Mouse (Mus musculus) monocyte, adult 5-6 weeks (primary cell): ENCODE measurements at regions not wholly inside any gene's neighbourhood (a gene's known extent, or its start where the extent isn't known, plus 50 kb on each side); places are given as distances from the start of the nearest gene placed in this dataset.
"Not testable (repeated sequence)": the region's sequence is repeated elsewhere in the genome, so short reads cannot be mapped to it uniquely, and the experiment has no call there.

ENCODE experiments used
- ATAC-seq: fragments of 153-309, 156-312 bp; replicated peaks from 2 replicates; pipeline ENCODE4 v1.8.0; 2017; ENCODE audit warnings: mild to moderate bottlenecking; ENCODE audit not compliant: low TSS enrichment, insufficient number of reproducible peaks, severe bottlenecking, poor library complexity, low FRiP score

- peak; percentile 43; the same call in 1 of the 2 replicates for ATAC-seq
Measured at GRCm38 (mm10) chr13:35512029-35512507, 147.6 kb upstream of the Cdyl start.

GRCm38 (mm10) chr13:35513120-35513519, 146.5 kb upstream of the Cdyl start:
- no peak for ATAC-seq

DNA sequence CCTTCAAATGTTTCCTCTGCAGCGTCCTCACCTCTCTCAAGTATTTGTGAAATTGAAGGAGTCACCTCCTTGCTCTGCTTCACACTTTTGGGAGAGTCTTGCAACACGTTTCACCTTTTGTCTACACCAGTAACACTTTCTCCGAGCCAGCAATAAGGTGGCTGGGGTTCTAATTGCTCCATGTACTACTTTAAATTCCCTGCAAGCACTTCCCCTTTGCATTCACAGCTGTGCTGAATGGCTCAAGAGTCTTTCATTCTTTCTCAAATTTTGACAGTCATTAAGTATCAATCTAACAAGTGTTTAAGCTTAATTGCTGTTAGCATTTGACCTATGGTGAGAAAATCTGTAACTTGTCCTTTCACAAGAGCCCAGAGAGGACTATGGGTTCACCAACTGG, 144.3 kb upstream of the Cdyl start:
- no peak for ATAC-seq

DNA sequence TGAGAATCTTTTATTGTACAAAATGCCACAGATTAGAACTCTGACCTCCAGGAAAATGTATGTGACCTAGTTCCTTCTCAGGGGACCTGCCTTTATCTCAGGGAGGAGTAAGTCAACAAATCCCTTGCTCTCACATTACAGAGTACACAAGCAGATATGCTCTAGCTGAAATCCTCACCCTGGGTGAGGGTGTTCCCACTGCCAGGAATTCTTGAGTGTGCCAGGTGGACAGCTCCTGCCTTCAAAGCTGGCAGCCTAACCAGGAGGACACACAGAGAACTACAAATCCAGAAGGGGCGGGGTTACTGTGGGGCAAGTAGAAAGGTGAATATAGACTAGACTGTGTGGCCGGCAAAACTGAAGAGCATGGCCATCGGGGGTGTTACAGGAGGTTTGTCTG, 141.9 kb upstream of the Cdyl start:
- ATAC-seq, result no peak

- ATAC-seq, result no peak
Measured at GRCm38 (mm10) chr13:35522272-35522671, 137.4 kb upstream of the Cdyl start.

DNA sequence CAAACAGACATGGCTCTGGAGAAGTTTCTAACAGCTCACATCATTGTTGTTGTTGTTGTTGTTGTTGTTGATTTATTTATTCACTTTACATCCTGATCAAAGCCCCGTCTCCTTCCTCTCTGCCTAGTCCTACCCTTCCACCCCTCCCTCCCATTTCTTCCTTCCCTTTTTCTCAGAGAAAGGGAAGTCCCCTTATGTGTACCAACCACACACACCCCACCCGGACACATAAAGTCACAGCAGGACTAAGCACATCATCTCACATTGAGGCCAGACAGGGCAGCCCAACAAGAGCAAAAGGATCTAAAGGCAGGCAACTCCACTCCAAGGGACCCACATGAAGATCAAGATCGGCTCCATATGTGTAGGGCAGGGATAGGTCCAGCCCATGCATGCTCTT, 130.1 kb upstream of the Cdyl start:
- ATAC-seq, result peak; percentile 89

DNA sequence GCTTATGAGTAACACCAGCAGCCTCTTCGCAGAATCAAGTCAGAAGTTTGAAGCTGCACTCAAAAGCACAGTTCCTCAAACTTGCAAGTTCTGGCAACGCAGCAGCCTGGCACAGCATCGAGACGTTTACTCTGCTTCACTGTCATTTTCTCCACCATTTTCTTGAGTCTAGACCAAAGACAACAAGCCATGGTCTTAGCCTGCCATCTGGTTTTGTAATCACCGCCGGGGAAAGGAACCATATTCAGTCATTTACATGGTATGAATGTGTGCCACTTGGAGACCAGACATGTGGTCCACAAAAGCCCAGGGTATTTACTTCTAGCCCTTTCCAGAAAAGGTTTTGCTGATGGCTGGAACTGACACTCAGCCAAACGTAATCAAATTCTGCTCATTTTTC, 122.5 kb upstream of the Cdyl start:
- no peak for ATAC-seq

DNA sequence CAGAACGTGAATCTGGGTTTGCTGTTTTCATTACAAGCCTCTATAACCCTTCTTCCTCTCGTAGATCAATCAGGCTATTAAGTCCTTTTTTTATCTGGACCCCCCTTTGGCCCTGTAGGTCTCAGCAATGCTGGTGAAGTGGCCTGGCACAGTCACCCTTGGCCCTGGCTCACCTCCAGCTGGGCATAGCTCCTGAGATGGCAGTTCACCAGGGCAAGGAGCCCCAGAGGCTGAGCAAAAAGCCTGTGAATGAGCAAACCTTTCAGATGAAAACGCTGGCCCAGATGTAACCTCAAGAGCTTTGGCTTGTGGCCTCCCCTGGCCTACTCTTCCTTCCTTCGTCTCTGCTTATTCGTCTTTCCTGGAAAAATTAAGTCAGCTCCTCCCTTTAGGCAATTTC, 121.7 kb upstream of the Cdyl start:
- no peak for ATAC-seq

DNA sequence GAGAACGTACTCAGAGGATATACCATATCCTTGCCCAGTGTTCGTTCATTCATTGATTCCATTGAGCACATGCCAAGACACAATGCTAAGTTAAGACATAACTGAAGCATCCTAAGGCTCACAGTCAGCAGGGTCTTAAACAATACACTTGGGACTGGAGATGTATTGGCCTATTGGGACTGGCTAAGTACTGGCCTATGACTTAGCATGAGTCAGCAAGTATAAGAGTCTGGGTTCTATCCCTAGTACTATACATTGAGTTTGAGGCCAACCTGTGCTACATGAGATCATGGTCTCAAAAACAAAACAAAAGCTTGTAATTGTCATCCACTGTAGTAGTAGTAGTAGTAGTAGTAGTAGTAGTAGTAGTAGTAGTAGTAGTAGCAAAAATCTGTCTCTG, 119.2 kb upstream of the Cdyl start:
- ATAC-seq, result no peak

DNA sequence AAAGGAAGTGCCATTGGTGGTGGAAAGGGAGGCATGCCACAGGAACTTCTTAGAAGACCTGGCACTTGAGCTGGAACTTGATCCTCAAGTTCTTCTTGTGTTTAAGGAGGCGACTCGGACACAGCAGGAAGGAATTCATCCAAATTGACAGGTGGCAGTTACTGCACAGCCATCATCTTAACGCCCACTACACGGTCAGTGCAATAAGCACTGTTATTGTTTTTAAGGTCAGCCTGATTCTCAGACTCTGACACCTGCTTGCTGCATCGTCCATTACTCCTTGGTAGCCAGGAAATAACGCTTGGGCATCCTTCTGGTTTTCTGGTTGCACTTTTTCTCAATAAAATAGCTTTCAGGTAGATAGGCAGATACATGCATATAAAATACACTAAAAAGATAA, 118.6 kb upstream of the Cdyl start:
- no peak for ATAC-seq

DNA sequence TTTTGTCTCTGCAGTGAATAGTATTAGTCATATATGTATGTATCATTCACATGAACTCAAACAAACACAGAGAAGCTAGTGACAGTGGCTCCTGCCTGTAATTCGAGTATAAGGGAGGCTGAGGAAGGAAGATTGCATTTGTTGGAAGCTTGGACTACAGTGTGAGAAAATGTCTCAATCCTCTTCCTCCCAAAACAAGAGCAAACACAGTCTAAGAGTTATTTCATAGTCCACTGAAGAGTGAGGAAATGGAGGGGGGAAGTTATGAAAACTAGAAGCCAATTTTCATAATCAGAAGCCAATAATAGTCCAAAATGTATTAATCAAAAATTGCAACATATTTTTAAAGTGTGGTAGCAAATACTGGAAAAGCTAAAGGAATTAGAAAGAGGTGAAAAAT, 95.6 kb upstream of the Cdyl start:
- ATAC-seq, result no peak

DNA sequence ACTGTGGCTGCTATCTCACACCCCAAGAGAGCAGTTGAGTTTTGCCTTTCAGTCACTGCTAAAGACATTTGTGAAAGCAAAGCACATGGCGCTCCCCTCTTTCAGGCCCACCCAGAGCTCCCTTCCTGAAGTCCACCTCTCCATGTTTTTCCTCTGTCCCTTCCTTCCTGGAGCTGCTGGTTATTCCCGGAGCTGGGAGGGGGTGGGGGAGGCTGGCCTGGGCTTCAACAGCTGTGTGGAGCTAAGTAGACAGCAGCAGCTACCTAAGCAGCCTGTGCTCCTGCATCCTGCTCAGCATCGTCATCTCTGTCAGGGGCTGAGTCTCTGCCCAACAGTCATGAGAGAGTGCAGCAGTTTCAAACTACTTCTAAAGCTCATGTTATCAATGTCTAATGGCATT, 78.0 kb upstream of the Cdyl start:
- no peak for ATAC-seq

- no peak for ATAC-seq
Measured at GRCm38 (mm10) chr13:35598003-35598402, 61.6 kb upstream of the Cdyl start.

GRCm38 (mm10) chr13:35601560-35602135, 58.0 kb upstream of the Cdyl start:
- ATAC-seq, result no peak

- no peak for ATAC-seq
Measured at GRCm38 (mm10) chr13:35603080-35603479, 56.6 kb upstream of the Cdyl start.

DNA sequence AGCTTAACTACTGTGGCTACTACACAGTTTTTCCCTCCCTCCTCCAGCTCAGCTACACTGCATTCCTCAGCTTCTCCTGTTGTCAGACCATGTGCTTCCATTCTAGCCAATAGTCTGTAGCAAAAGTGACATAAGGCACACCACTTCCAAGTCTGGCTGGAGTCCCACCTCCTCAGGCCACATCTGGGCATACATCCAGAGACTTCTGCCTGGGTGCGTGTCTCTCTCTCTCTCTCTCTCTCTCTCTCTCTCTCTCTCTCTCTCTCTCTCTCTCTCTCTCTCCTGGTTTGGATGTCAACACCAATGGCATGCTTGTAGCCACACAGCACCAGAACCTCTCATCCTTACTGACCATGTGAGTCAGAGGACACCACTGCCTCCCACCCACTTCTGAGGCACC, 55.6 kb upstream of the Cdyl start:
- ATAC-seq, result no peak

GRCm38 (mm10) chr13:35604765-35605164, 54.9 kb upstream of the Cdyl start:
- ATAC-seq, result no peak

GRCm38 (mm10) chr13:35606857-35607561, 52.6 kb upstream of the Cdyl start:
- not testable (repeated sequence) for ATAC-seq

DNA sequence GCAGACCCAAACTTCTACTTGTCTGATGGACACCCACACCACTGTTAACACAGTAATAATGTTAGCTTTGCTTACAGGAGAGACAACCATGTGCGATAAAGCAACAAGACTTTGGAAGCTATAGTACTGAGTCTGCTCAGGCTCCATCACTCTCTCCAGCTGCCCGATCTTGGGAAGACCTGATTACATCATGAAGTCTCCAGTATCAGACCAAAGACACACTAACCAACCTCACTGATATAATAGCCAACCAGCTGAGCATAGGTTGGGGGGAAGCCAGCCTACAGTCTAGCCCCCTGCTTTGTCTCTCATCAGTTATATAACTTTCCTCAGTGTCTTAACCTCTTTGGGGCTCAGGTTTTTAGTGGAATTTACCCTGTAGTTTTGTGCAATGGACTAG, 51.9 kb upstream of the Cdyl start:
- ATAC-seq, result no peak
